ENCODE assay signal across 23 mouse cellular contexts in genomic region chr8:110696051-110696450, GRCm38 (mm10). TPM values are rescaled to one million over a fixed set of nuclear protein-coding genes. Genes with fewer than 3 reads are reported as not detected.
A peak's percentile ranks its signal among the peaks of the same experiment; 100 is the strongest.
DNase-seq lines count a peak whose midpoint lies in the region; ATAC-seq and TF ChIP-seq lines count a peak whose summit lies in the region.
"Had no signal": no experiment of that assay in that cellular context is flagged by ENCODE, and none has a peak within 500 bp of the region (broad histone marks: within the 10 kb centered on the region; RNA-seq: fewer than 3 reads in every experiment).

No protein-coding gene starts in this region.

- H3K27me3 ChIP-seq in forebrain, postnatal 0 days (ENCODE audit: insufficient read depth, low read length) = no peaks in the 10 kb centered on the region
- H3K27me3 ChIP-seq in forebrain, embryonic 15.5 days = no peaks in the 10 kb centered on the region
- H3K27me3 ChIP-seq in hindbrain, embryonic 10.5 days (ENCODE audit: insufficient read depth, poor library complexity, severe bottlenecking) = no peaks in the 10 kb centered on the region
- H3K27me3 ChIP-seq in hindbrain, embryonic 11.5 days (ENCODE audit: control insufficient read depth, insufficient read depth, low read length) = no peaks in the 10 kb centered on the region
- no peaks in the 10 kb centered on the region for H3K27me3 ChIP-seq in lung, embryonic 15.5 days
- H3K27me3 ChIP-seq in hindbrain, postnatal 0 days (ENCODE audit: insufficient read depth, low read length) = no peaks in the 10 kb centered on the region
- H3K27me3 ChIP-seq in midbrain, postnatal 0 days (ENCODE audit: insufficient read depth, low read length) = no peaks in the 10 kb centered on the region
- H3K27me3 ChIP-seq: CH12.LX; forebrain, embryonic 12.5 days; limb, embryonic 12.5 days; liver, embryonic 12.5 days; midbrain, embryonic 12.5 days; neural tube, embryonic 13.5 days had no signal

- peaks cover 19% of the 10 kb centered on the region for H3K4me1 ChIP-seq in forebrain, postnatal 0 days (ENCODE audit: insufficient read depth)
- peaks cover 11% of the 10 kb centered on the region for H3K4me1 ChIP-seq in forebrain, embryonic 15.5 days
- H3K4me1 ChIP-seq in hindbrain, embryonic 10.5 days (replicated peaks) = peaks cover 16% of the 10 kb centered on the region; the same call in 1 of the 2 replicates
- H3K4me1 ChIP-seq in hindbrain, embryonic 11.5 days (replicated peaks; ENCODE audit: control insufficient read depth, insufficient read depth, low read length) = peaks cover 2% of the 10 kb centered on the region; the same call in 1 of the 2 replicates
- peaks cover 27% of the 10 kb centered on the region for H3K4me1 ChIP-seq in lung, embryonic 15.5 days
- H3K4me1 ChIP-seq in lung, adult 2 months (ENCODE audit: control insufficient read depth, insufficient read depth, low read length) = peaks cover 11% of the 10 kb centered on the region
- H3K4me1 ChIP-seq in hindbrain, postnatal 0 days (ENCODE audit: insufficient read depth, low read length) = peaks cover 27% of the 10 kb centered on the region
- no peaks in the 10 kb centered on the region for H3K4me1 ChIP-seq in midbrain, postnatal 0 days (ENCODE audit: insufficient read depth, low read length)
- H3K4me1 ChIP-seq: forebrain, embryonic 12.5 days; limb, embryonic 12.5 days; liver, embryonic 12.5 days; midbrain, embryonic 12.5 days had no signal

- ATAC-seq in forebrain, postnatal 0 days = no peak
- ATAC-seq in forebrain, embryonic 15.5 days (replicated peaks) = no peak
- ATAC-seq in hindbrain, embryonic 11.5 days (ENCODE audit: low FRiP score) = no peak
- ATAC-seq in lung, embryonic 15.5 days (ENCODE audit: borderline replicate concordance, extremely low read depth, low FRiP score, low TSS enrichment) = no peak
- ATAC-seq in hindbrain, postnatal 0 days = no peak
- no peak for ATAC-seq in midbrain, postnatal 0 days (ENCODE audit: low FRiP score)
- ATAC-seq: liver, embryonic 12.5 days had no signal

- H3K4me2 ChIP-seq in forebrain, postnatal 0 days (ENCODE audit: low read depth) = no peak overlapping the region
- H3K4me2 ChIP-seq in forebrain, embryonic 15.5 days (replicated peaks) = no peak overlapping the region
- no peak overlapping the region for H3K4me2 ChIP-seq in hindbrain, embryonic 11.5 days (replicated peaks; ENCODE audit: low read depth, low read length)
- H3K4me2 ChIP-seq in lung, embryonic 15.5 days = 0 out of 2 replicates have a peak overlapping the region, but pooled peaks have one; percentile 21
- H3K4me2 ChIP-seq in hindbrain, postnatal 0 days (ENCODE audit: low read depth, low read length) = no peak overlapping the region
- H3K4me2 ChIP-seq in midbrain, postnatal 0 days (ENCODE audit: low read depth, low read length, poor library complexity, severe bottlenecking) = no peak overlapping the region
- H3K4me2 ChIP-seq: forebrain, embryonic 12.5 days; limb, embryonic 12.5 days; liver, embryonic 12.5 days; midbrain, embryonic 12.5 days; neural tube, embryonic 13.5 days had no signal

- 0 out of 2 replicates have a peak overlapping the region, but pooled peaks have one; percentile 83 for H3K27ac ChIP-seq in forebrain, postnatal 0 days (ENCODE audit: low read depth, low read length)
- H3K27ac ChIP-seq in forebrain, embryonic 15.5 days (replicated peaks) = no peak overlapping the region
- H3K27ac ChIP-seq in hindbrain, embryonic 10.5 days = peak overlapping the region; percentile 2; the same call in 1 of the 2 replicates
- no peak overlapping the region for H3K27ac ChIP-seq in hindbrain, embryonic 11.5 days (ENCODE audit: low read depth, low read length)
- H3K27ac ChIP-seq in lung, embryonic 15.5 days = peak overlapping the region; percentile 72
- peak overlapping the region; percentile 80 for H3K27ac ChIP-seq in hindbrain, postnatal 0 days
- H3K27ac ChIP-seq in midbrain, postnatal 0 days (ENCODE audit: low read depth, low read length) = no peak overlapping the region
- H3K27ac ChIP-seq: forebrain, embryonic 12.5 days; heart, adult 2 months; macrophage; midbrain, embryonic 12.5 days had no signal

- TF ChIP-seq POLR2A in lung, adult 2 months (IDR thresholded peaks at IDR 0.05; ENCODE audit: borderline replicate concordance, extremely low read depth, low read depth, low read length) = no peak

- H3K9ac ChIP-seq in forebrain, postnatal 0 days = no peak overlapping the region
- H3K9ac ChIP-seq in forebrain, embryonic 15.5 days (replicated peaks) = no peak overlapping the region
- no peak overlapping the region for H3K9ac ChIP-seq in hindbrain, embryonic 11.5 days (ENCODE audit: low read depth, low read length)
- H3K9ac ChIP-seq in lung, embryonic 15.5 days = no peak overlapping the region
- H3K9ac ChIP-seq in hindbrain, postnatal 0 days (replicated peaks; ENCODE audit: low read length) = no peak overlapping the region
- H3K9ac ChIP-seq in midbrain, postnatal 0 days (replicated peaks; ENCODE audit: low read length, poor library complexity, severe bottlenecking) = no peak overlapping the region
- H3K9ac ChIP-seq: forebrain, embryonic 12.5 days; limb, embryonic 12.5 days; liver, embryonic 12.5 days; midbrain, embryonic 12.5 days had no signal

- H3K36me3 ChIP-seq in forebrain, postnatal 0 days (ENCODE audit: insufficient read depth) = 0 out of 2 replicates have a peak, but pooled peaks cover 3% of the 10 kb centered on the region
- 0 out of 2 replicates have a peak, but pooled peaks cover 2% of the 10 kb centered on the region for H3K36me3 ChIP-seq in forebrain, embryonic 15.5 days
- peaks cover 58% of the 10 kb centered on the region for H3K36me3 ChIP-seq in hindbrain, embryonic 10.5 days
- 0 out of 2 replicates have a peak, but pooled peaks cover 2% of the 10 kb centered on the region for H3K36me3 ChIP-seq in hindbrain, embryonic 11.5 days (ENCODE audit: control insufficient read depth, insufficient read depth, low read length)
- H3K36me3 ChIP-seq in lung, embryonic 15.5 days = no peaks in the 10 kb centered on the region
- H3K36me3 ChIP-seq in hindbrain, postnatal 0 days (ENCODE audit: insufficient read depth, low read length) = peaks cover 3% of the 10 kb centered on the region; the same call in 1 of the 2 replicates
- peaks cover 14% of the 10 kb centered on the region for H3K36me3 ChIP-seq in midbrain, postnatal 0 days (ENCODE audit: insufficient read depth, low read length)

- no peak overlapping the region for H3K4me3 ChIP-seq in forebrain, postnatal 0 days (ENCODE audit: low read depth, low read length)
- H3K4me3 ChIP-seq in forebrain, embryonic 15.5 days = no peak overlapping the region
- H3K4me3 ChIP-seq in hindbrain, embryonic 10.5 days = no peak overlapping the region
- no peak overlapping the region for H3K4me3 ChIP-seq in hindbrain, embryonic 11.5 days (ENCODE audit: low read depth, low read length)
- no peak overlapping the region for H3K4me3 ChIP-seq in lung, embryonic 15.5 days
- H3K4me3 ChIP-seq in lung, adult 2 months (replicated peaks; ENCODE audit: extremely low read depth, low read depth, low read length) = no peak overlapping the region
- H3K4me3 ChIP-seq in hindbrain, postnatal 0 days (ENCODE audit: low read length) = no peak overlapping the region
- no peak overlapping the region for H3K4me3 ChIP-seq in midbrain, postnatal 0 days (ENCODE audit: low read depth, low read length)
- H3K4me3 ChIP-seq: forebrain, embryonic 12.5 days; heart, adult 2 months; limb, embryonic 12.5 days; liver, embryonic 12.5 days; midbrain, embryonic 12.5 days; neural tube, embryonic 13.5 days had no signal

- WGBS in forebrain, postnatal 0 days = 86% methylated on average over 4 of the region's 4 CpGs
- 93% methylated on average over 4 of the region's 4 CpGs for WGBS in forebrain, embryonic 15.5 days
- WGBS in hindbrain, embryonic 10.5 days = 85% methylated on average over 4 of the region's 4 CpGs
- WGBS in hindbrain, embryonic 11.5 days = 80% methylated on average over 4 of the region's 4 CpGs
- 70% methylated on average over 4 of the region's 4 CpGs for WGBS in lung, embryonic 15.5 days
- 65% methylated on average over 4 of the region's 4 CpGs for WGBS in lung, adult 2 months
- WGBS in hindbrain, postnatal 0 days = 71% methylated on average over 4 of the region's 4 CpGs
- 96% methylated on average over 4 of the region's 4 CpGs for WGBS in midbrain, postnatal 0 days

- H3K9me3 ChIP-seq in forebrain, postnatal 0 days (ENCODE audit: low read length) = no peaks in the 10 kb centered on the region
- H3K9me3 ChIP-seq in forebrain, embryonic 15.5 days = no peaks in the 10 kb centered on the region
- H3K9me3 ChIP-seq in hindbrain, embryonic 10.5 days = no peaks in the 10 kb centered on the region
- no peaks in the 10 kb centered on the region for H3K9me3 ChIP-seq in hindbrain, embryonic 11.5 days (ENCODE audit: control insufficient read depth, low read length)
- H3K9me3 ChIP-seq in lung, embryonic 15.5 days = no peaks in the 10 kb centered on the region
- H3K9me3 ChIP-seq in hindbrain, postnatal 0 days (ENCODE audit: low read length) = no peaks in the 10 kb centered on the region
- no peaks in the 10 kb centered on the region for H3K9me3 ChIP-seq in midbrain, postnatal 0 days (ENCODE audit: low read length)
- H3K9me3 ChIP-seq: forebrain, embryonic 12.5 days; limb, embryonic 12.5 days; liver, embryonic 12.5 days; midbrain, embryonic 12.5 days; neural tube, embryonic 13.5 days had no signal

- DNase-seq in forebrain, postnatal 0 days = no peak
- DNase-seq in hindbrain, embryonic 10.5 days (ENCODE audit: low spot score) = no peak
- no peak for DNase-seq in hindbrain, embryonic 11.5 days (ENCODE audit: low spot score)
- DNase-seq in lung, adult 2 months = no peak
- no peak for DNase-seq in hindbrain, postnatal 0 days (ENCODE audit: low spot score)
- no peak for DNase-seq in midbrain, postnatal 0 days (ENCODE audit: low spot score)
- DNase-seq: adrenal gland, postnatal 14 days; gastrocnemius, postnatal 14 days; heart, adult 2 months; kidney, adult 18-20 months; kidney, postnatal 14 days; layer of hippocampus, adult 9-11 months; right cerebral cortex, postnatal 25 days; thymus, postnatal 36 days had no signal

- TF ChIP-seq CTCF in forebrain, postnatal 0 days (IDR thresholded peaks at IDR 0.05; ENCODE audit: low read depth) = no peak
- no peak for TF ChIP-seq CTCF in lung, adult 2 months (IDR thresholded peaks at IDR 0.05; ENCODE audit: insufficient read depth, low read length)
- no peak for TF ChIP-seq CTCF in hindbrain, postnatal 0 days (IDR thresholded peaks at IDR 0.05; ENCODE audit: low read depth)
- TF ChIP-seq CTCF in midbrain, postnatal 0 days (IDR thresholded peaks at IDR 0.05) = no peak

RNA-seq across cellular contexts. Expression of gene Mtss1l, which starts 25.2 kb away (rescaled TPM):
- total RNA-seq in forebrain, postnatal 0 days (2014; rRNA removed) = 55.2 and 71.1 TPM in 2 replicates
- 42.2 and 49.0 TPM in 2 replicates for polyA plus RNA-seq in forebrain, postnatal 0 days (2015; fragmentation: Nextera tagmentation; extraction: Ambion mirVana)
- 22.5 and 32.2 TPM in 2 replicates for polyA plus RNA-seq in forebrain, embryonic 15.5 days (2015; fragmentation: Nextera tagmentation; extraction: Ambion mirVana)
- polyA plus RNA-seq in hindbrain, embryonic 10.5 days (2016; fragmentation: Nextera tagmentation; extraction: Ambion mirVana) = 6.4 and 6.9 TPM in 2 replicates
- 10.5 and 10.8 TPM in 2 replicates for polyA plus RNA-seq in hindbrain, embryonic 11.5 days (2014; fragmentation: Nextera tagmentation; extraction: Ambion mirVana)
- polyA plus RNA-seq in lung, embryonic 15.5 days (2015; fragmentation: Nextera tagmentation; extraction: Ambion mirVana) = 23.0 and 27.9 TPM in 2 replicates
- 120 and 125 TPM in 2 replicates for polyA plus RNA-seq in lung, adult 2 months (2012; rRNA removed)
- 76.2 and 81.0 TPM in 2 replicates for total RNA-seq in hindbrain, postnatal 0 days (2014; rRNA removed)
- 32.9 TPM in 2 replicates for polyA plus RNA-seq in hindbrain, postnatal 0 days (2015; fragmentation: Nextera tagmentation; extraction: Ambion mirVana)
- total RNA-seq in midbrain, postnatal 0 days (2014; rRNA removed) = 90.5 and 101 TPM in 2 replicates
- polyA plus RNA-seq in midbrain, postnatal 0 days (2015; fragmentation: Nextera tagmentation; extraction: Ambion mirVana) = 35.2 and 37.7 TPM in 2 replicates

Comparison
In these comparisons a context has a peak if more than half of its experiments do, and no peak if none do; other contexts are left out.
1. H3K27ac ChIP-seq: peak in forebrain, postnatal 0 days (single experiment), hindbrain, embryonic 10.5 days (single experiment), lung, embryonic 15.5 days (single experiment) and hindbrain, postnatal 0 days (single experiment); none in forebrain, embryonic 15.5 days (single experiment), hindbrain, embryonic 11.5 days (single experiment) and midbrain, postnatal 0 days (single experiment).